Mouse (Mus musculus): Measurements from ENCODE around the gene Gm5741.

The Gm5741 gene

GRCm38 (mm10) chr8:85073041-85073612, 5.3 kb upstream of the Gm5741 start:
- no peak for DNase-seq

- DNase-seq: peak in 1 of 2 experiments; percentile 28
These were observed 4.7 kb upstream of the Gm5741 start for GRCm38 (mm10) chr8:85072364-85072929.

- peak; percentile 90 to 94 for DNase-seq
These were observed 3.9 kb upstream of the Gm5741 start, which contains the start of gene Dhps for GRCm38 (mm10) chr8:85071514-85072281. Dhps (plus strand) TSS chr8:85071757.

- no peak for DNase-seq
These were observed 3.3 kb upstream of the Gm5741 start for GRCm38 (mm10) chr8:85071041-85071440.

DNA sequence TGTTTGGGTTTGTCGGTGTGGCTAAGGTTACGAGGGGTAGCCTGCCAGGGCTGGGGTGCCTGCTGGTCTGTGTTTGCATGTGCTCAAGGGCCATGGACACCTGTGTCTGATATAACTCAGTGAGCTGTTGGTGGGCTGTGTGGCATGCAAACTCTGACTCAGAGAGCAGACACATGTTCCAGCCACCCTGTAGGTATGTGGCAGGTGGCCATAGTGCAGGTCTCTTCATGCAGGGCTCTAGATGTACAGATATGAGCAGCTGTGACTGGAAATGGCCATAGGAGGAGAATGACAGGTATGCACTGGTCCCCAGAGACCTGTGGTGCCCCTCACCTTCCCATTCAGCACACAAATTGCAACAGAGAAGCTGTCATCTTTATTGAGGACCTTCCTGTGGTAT, 627 bp downstream of the Gm5741 start:
- DNase-seq: no peak

GRCm38 (mm10) chr8:85065213-85065612, 2.6 kb downstream of the Gm5741 start:
- DNase-seq: no peak

GRCm38 (mm10) chr8:85062603-85063002, 5.2 kb downstream of the Gm5741 start:
- no peak for DNase-seq

DNA sequence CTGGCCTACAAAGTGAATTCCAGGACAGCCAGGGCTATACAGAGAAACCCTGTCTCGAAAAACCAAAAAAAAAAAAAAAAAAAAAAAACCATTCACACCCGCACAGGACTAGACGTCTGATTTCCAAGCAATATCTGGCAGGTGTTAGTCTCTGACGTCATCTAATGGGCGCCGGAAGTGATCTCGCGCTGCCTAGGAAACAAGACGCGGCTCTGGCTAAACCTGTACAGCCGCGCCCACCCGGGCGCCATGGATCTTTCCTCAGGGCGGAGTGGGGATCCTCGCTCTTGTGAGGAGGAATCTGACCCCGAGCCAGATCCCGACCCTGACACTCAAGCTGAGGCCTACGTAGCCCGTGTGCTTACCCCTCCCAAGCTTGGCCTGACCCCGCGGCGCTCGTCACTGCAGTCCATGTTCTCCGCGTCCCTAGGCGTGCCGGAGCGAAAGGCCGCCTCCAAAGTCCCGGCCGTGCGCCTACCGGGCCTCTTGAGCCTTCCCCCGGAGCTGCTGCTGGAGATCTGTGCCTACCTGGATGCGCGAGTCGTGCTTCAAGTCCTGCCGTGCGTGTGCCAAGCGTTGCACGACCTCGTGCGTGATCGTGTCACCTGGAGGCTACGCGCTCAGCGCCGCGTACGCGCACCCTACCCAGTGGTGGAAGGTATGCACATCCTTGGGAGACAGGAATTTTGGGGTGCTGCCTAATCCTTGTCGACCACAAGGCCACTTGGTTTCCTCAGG, 7.7 kb downstream of the Gm5741 start, which contains the start of gene Fbxw9:
Gene Fbxw9, plus strand, starts transcription at position 177 of the 738 bp plus-strand sequence.
- peak; percentile 91 to 93 for DNase-seq

DNA sequence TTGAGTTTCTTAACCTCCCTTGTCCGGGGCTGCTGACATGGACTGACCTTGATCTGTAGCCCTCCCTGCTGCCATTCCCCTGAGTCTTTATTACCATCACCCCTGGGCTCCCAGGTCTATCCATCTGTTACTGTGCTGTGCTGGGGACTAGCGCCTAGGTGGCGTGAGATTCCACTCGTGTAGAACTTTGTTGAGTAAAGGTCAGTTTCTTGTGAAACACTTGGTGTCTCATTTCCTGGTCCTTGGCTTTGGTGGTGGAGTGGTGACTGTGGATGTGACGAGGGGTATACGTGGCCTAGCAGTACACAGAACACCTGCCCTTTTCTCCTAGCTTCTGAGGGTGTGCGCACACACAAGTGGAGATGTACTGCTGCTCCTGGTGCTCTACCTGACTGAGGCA, 10.4 kb downstream of the Gm5741 start:
- DNase-seq: no peak

- no peak for DNase-seq
These were observed 24.2 kb downstream of the Gm5741 start for GRCm38 (mm10) chr8:85043619-85044018.

- peak; percentile 60 to 61 for DNase-seq
These were observed 29.9 kb downstream of the Gm5741 start for GRCm38 (mm10) chr8:85037681-85038531.

GRCm38 (mm10) chr8:85037366-85037680, 30.5 kb downstream of the Gm5741 start:
- no peak for DNase-seq

DNA sequence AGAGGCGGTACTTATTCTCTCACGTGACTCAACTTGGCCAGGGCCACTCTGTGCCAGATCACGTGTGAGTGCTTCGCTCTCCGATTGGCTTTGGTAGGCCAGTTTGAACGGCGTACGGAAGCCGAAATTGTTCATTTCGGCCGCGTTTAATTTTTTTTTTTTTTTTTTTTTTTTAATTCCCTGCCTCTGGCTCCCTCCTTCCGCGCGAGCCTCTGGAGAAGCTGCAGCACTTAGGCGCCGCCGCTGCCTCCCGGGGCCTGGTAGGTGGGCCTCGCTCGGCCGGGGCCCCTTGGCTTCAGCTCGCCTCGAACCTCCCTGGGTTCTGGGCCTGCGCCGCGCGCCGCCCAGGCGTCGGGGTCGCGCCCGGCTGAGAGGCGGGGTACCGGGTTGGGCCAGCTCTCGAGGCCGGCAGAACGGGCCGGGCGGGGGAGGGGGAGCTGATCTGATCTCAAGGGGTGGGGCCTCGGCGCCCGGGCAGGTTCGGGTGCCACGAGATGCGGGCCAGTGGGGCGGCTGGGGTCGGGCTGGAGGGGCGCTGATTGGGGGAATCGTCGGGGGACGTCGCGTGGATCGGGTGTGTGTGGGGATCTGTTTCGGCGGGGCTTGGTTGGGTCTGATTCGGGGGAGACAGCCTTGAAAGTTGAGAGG, 30.9 kb downstream of the Gm5741 start, which contains the start of gene Tnpo2:
Gene Tnpo2, plus strand, starts transcription at position 198 of the 648 bp plus-strand sequence.
- DNase-seq: peak; percentile 90 to 94

DNA sequence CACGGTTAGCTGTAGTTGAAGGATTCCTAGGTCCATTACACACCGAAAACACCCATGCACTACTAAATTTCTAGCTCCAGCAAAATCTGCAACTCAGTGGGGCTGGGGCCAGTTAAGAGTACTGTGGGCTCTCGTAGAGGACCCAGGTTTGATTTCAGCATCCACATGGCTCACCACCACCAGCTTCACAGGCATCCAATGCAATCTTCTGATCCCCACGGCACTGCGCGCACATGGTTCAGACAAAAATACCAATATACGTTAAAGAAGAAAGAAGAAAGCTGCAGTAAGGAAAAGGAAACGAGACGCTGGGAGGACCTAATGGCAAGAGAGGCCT, 31.4 kb downstream of the Gm5741 start:
- DNase-seq: no peak

DNA sequence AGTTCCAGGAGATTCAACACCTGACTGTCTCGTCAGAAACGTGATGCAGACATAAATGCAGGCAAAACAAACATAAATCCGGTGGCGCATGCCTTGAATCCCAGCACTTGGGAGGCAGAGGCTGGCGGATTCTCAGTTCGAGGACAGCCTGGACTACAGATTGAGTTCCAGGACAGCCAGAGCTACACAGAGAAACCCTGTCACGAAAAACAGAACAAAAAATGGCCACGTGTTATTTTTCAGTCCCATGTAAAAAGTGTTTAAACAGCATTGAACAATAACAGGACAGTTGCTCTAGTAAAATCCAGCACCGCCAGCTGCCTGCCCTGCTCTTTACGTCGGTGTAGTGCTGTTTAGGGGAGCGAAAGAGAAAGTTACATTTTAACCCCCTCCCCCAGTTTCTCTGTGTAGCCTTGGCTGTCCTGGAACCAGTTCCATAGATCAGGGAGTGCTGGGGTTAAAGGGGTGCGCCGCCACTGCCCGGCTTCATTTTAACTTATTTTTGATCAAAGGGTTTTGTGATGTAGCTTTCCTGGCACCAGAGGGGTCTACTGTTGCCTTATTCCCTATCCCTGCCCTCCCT, 32.0 kb downstream of the Gm5741 start:
- DNase-seq: no peak

DNA sequence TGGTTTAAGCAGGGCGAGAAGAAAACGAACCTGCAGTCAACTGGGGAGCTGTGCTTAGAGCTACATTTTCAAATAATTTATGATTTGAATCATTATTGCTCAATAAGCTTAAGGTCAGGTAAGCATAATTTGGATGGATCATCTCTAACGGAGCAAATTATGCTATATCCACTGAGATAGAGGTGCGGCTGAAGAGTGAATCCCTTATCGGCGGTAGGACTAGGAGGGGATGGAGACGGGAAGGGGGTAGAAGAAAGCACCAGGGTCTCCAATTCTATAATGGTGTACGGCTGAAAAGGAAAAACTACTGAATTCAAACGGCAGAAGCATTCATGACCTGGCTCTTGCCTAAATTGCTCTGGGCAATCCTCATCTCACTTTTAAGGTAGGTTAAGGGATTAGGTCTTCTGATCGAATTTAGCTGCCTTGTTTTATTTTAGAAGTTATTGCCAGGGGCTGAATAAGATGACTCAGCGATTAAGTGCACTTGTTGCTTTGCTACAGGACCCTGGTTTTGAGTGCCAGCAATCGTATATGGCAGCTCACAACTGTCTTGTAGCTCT, 32.5 kb downstream of the Gm5741 start:
- no peak for DNase-seq

- DNase-seq: peak; percentile 65 to 82
These were observed 33.0 kb downstream of the Gm5741 start for GRCm38 (mm10) chr8:85034764-85035163.

- DNase-seq: no peak
These were observed 33.9 kb downstream of the Gm5741 start for GRCm38 (mm10) chr8:85033867-85034266.

DNA sequence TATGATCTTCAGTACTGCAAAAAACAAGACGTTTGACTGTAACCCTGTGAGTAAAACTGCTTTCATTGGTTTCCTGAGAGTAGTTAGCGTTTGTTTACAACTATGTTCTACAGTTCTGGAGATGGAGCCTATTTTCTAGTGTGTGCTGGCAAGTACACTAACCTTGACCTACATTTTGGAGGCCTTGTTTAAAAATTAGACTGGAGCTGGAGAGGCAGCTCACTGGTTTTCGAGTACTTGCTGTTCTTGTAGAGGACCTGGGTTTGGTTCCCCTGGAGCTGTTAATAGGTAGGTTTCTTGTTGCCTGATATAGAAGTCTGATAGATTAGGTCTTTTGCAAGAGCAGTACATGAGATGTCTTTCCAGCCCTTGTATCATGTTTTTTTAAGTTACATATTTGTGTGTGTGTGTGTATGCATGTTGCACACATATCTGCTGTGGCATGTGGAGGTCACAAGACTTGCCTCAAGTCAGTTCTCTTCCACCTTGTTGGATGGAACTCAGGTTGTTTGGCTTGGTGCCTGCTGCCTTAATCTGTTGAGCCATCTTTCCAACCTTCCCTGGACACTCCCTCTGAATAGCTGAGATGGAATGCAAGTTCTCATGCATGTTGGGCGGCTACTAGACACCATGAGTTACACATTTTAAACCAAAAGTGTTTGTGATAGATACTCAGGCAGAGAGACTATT, 35.0 kb downstream of the Gm5741 start:
- DNase-seq: peak in 1 of 2 experiments; percentile 40

DNA sequence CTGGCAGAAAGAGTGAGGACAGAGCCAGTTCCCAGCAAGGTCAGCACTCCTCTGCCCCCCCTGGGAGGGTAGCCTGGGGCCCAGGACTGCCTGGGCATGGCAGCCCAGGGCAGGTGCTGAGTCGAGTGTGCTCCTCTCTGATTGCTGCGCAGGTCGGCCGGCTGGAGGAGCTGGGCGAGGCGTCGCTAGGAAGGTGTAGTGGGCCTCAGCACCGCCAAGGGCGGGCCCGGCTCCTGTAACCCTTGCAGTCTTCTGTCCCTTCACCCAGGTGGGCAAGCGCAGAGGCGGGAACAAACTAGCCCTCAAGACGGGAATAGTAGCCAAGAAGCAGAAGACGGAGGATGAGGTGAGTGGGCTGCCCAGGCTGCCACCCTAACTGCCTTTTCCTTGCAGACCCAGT, 38.5 kb downstream of the Gm5741 start:
- DNase-seq: peak in 1 of 2 experiments; percentile 27

DNA sequence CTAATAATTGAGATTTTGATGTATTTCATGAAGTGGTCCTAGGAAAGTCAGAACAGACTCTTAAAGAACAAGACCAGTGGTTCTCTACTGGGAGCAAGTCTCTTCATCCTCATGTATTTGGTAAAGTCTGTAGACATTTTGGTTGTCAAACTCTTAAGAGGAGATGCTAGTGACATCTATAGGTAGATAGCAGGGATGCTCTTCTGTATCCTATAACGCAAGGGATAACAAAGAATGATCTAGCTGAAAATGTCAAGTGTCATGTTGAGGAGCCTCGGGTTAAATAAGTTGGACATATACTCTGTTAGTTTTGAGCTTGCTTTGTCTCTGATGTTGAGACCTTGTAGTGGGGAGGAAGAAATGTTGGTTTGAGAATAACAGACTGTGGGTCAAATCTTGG, 39.9 kb downstream of the Gm5741 start:
- DNase-seq: no peak
